Mouse (Mus musculus) adrenal gland, adult 2 months (tissue): ENCODE measurements around the gene Dntt. TPM values are rescaled to one million over a fixed set of nuclear protein-coding genes. Genes with fewer than 3 reads are reported as not detected.

Source experiments
- DNase-seq: peaks from one replicate; pipeline ENCODE4 v3.0.0; 2021
- long read RNA-seq: library from polyadenylated mRNA; stranded (forward); transcript quantifications from one replicate; pipeline ENCODE4 v2.0.0, GENCODE M21; 2021
- polyA plus RNA-seq: library from polyadenylated mRNA; depleted of rRNA; stranded (reverse); fragments of >200 nt; gene quantifications from 2 replicates; pipeline ENCODE4 v1.2.3, GENCODE M21; 2012; rRNA removed
- total RNA-seq, 2 experiments: library from RNA; stranded (reverse); gene quantifications; 2 replicates each; pipeline ENCODE4 v1.2.3; 2021

Gene Dntt
- total RNA-seq (not detected), polyA plus RNA-seq (not detected in 2 replicates)
- long read RNA-seq, result 0 reads

- no peak for DNase-seq
Observed at GRCm38 (mm10) chr19:41029219-41029618, at the start of gene Dntt. Gene Dntt, plus strand, starts transcription at chr19:41029275.

DNA sequence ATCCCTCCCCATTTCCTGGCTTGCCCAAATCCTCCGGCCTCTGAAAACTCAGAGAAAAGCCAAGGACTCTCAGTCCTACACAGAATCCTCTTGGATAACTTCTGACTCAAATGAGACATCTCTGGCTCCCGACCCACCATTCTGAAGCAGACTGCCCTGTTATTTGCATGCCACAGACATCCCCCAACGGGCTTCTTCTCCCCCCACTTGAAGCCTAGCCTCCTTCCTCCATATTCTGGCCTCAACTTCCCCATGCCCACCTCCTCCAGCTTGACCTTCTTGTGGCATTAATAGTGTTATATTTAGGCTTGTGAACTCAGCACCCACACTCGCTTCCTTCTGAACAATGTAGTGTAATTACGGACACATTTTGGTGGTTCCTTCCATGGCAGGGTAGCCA lies 48.4 kb upstream of the Dntt start:
- no peak for DNase-seq

GRCm38 (mm10) chr19:40984536-40984935 lies 44.5 kb upstream of the Dntt start:
- no peak for DNase-seq

DNA sequence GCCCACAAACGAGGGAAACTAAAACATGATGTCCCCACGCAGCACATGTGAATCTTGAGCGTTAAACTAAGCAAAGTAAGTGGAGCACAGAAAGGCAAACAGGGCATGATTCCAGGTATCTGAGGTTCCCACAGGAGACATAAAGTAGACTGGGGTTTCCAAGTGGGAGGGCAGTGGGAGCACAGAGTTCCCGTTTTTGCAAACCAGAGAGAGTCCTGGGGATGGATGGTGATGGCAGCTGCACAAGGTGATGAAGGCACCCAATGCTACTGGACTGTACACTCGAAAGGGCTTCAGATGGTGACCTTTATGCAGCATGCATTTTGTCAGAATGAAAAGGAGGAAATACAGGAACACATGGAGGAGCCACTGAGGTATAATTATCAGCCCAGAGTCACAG lies 40.2 kb upstream of the Dntt start:
- DNase-seq, result no peak

DNA sequence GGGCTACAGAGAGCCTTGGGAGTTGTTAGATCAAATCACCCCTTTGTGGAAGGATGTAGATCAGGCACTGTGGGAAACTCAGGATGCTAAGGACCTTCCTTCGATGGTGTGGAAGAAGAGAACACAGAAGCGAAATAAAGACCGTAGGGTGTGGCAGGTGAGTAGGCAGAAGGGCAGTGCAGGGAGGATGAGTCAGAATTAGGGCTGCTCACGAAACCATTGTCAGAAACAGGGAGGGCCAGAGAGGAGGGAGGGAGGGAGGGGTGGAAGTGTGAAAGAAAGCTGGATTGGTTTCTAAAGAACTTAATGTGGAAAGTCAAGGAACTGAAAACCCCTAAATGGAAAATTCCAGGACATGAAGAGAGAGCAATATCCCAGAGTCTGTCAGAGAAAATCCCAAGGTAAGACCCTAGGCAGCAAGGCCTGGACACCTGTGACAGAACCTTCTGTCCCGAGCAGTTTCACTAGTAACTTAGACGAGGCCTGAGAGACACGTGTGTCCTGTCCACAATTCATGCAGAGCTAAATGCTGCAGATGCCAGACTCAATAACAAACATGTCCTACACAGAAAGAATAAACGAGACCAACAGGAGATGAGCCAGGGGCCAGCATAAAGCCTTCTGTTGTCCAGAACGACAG lies 39.0 kb upstream of the Dntt start:
- DNase-seq, result no peak

- no peak for DNase-seq
Observed at GRCm38 (mm10) chr19:40990781-40991343, 38.2 kb upstream of the Dntt start.

GRCm38 (mm10) chr19:40991626-40992025 lies 37.4 kb upstream of the Dntt start:
- no peak for DNase-seq

DNA sequence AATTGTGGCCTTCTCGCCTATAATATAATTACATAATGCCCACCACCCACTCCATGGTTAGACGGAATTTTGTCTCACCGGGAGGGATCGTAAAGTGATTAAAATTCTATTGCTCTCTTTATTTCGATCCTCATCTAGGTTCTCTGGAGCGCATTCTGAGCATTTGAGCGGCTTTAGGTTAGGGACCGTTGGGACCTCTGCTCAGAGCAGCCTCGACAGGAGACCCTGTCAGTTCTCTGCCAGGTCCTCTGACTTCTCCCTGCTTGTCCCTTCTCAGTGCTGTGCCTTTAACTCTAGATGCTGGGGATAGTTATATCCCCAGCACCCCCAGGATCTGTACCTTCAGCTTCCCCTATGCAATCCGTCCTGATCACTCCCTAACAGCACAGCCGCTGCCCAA lies 37.0 kb upstream of the Dntt start:
- DNase-seq, result no peak

- DNase-seq, result no peak
Observed at GRCm38 (mm10) chr19:40992517-40993044, 36.5 kb upstream of the Dntt start.

- no peak for DNase-seq
Observed at GRCm38 (mm10) chr19:40993356-40993755, 35.7 kb upstream of the Dntt start.

- DNase-seq, result peak; percentile 64
Observed at GRCm38 (mm10) chr19:40994057-40994585, 35.0 kb upstream of the Dntt start, which contains the start of gene Blnk. Gene Blnk, minus strand, starts transcription at chr19:40994535.

- DNase-seq, result no peak
Observed at GRCm38 (mm10) chr19:40994911-40995310, 34.2 kb upstream of the Dntt start.

DNA sequence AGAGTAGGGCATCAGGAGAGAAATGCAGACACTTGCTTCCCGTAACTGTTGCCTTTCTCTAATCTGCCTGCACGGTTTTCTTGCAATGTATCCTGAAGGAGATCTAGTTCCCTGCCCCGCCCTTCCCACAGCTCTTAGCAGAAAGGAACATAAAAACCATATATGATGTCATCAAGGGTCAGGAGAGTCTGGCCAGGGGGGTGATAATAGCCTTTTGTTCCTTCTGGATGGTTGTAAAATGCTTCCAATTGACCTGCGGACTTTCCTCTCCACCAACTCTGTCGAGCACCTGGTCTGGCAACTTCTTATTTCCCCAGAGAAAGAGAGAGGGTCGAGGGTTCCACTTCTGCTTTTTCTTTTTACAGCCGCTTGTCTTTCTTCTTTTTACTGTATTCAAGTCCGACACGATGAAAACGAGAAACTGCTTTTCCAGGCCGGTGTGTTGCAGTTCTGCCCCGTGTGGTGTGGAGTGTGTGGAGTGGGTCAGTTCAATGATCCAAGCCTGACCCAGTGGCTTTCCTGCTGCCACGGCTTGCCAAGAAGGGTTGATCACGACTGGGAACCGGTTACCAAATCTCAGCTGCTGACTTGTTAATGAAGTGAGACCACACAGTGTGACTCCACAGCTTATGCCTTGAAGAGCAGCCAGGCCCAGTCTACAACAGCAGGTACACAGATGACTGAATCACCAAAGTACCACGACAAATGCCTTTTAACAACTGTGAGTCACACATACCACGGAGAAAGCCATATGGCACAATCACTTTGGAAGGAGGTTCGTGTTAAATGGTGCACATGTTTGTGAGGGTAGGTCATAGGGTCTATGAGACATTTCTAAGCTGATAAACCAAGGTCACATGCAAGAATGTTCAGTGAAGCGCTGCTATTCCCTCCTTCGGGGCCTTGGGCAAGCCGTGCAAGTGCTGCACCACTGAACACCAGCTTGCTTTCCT lies 33.4 kb upstream of the Dntt start:
- DNase-seq, result no peak

DNA sequence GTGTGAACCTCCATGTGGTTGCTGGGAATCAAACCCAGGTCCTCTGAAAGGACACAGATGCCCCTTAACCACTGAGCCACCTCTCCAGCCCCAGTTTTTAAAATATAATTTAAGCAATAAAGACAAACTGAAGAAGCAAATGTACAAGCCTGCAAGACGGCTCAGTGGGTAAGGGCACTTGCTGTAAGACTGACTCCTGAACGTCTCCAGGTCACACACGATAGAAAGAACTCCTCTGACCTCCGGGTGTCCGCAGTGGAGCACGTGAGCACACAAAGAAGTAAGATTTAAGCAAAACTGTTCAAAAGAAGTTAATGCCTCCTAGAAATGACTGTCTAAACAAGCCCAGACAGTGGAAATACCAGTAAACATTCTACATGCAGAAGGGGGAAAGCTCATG lies 32.4 kb upstream of the Dntt start:
- no peak for DNase-seq

- no peak for DNase-seq
Observed at GRCm38 (mm10) chr19:40998469-40999170, 30.5 kb upstream of the Dntt start.

DNA sequence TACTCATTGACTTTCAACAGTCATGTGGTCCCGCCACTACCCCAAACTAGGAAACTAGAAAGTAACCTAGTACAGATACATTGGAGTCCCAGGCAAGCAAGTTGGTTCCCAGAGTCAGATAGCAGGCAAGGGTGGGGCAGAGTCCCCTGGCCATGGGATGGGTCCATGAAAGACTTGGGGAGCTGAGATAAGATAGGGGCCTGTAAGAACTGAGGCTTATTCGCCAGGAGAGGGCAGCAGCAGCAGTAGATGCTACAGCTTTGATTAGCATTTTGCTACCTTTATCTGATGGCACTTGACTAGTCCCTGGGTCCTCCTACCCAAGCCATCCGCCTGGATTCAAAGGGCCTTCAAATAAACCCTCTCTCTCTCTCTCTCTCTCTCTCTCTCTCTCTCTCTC lies 29.5 kb upstream of the Dntt start:
- no peak for DNase-seq

GRCm38 (mm10) chr19:41003694-41004315 lies 25.3 kb upstream of the Dntt start:
- DNase-seq, result no peak

GRCm38 (mm10) chr19:41006621-41007020 lies 22.5 kb upstream of the Dntt start:
- DNase-seq, result no peak

- DNase-seq, result no peak
Observed at GRCm38 (mm10) chr19:41007326-41007725, 21.7 kb upstream of the Dntt start.

GRCm38 (mm10) chr19:41007733-41008132 lies 21.3 kb upstream of the Dntt start:
- no peak for DNase-seq
